Mouse (Mus musculus): ENCODE measurements around the gene Erg28.

The Erg28 gene

DNA sequence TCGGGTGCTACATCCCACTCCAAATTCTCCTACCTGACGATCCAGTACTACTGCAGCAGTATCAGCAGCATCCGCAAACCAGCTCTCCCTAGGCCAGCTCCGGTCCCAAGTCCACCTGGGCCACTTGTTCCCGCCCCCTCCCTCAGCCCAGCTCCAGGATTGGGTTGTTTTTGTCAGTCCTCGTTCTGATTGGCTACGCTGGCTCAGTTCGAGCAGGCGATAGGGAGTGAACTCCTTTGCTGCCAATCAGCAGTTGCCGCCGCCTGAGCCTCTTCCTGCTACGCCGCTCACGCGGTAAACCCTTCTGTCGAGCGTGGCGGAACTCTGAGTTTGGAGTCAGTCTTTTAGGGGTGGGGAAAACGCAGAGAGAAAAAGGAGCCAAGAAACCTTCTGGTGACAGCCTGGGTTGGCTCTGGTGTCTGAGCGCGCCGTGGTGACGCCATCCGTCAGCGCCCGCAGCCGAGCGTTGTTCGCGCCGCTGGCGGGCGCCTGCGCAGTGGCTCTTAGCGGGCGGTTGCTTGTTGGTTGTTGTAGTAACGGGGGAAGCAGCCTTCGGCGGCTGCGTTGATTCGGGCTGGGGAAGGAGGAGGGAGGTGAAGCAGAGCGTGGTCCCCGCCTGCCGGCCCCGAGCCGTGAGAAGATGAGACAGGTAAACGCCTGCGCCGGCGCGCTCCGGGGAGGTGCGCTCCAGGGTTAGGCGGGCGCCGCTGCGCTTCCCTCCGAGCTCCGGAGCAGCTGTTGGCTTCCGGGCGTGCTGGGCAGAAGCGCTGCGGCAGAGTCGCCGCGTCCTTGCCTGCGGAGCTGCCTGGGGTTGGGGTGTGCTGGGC, at the start of gene Erg28, which contains the start of gene Ttll5:
Erg28 (minus strand) TSS at position 113 of the 827 bp plus-strand sequence.
Ttll5 (plus strand) TSS at position 222 of the 827 bp plus-strand sequence.
- in situ Hi-C loops (cut with MboI; ENCODE audit: unreplicated experiment in 2 of 2): loop anchor here in 1 of 2 experiments (5.0 to 25.0 kb wide), 3 partner anchors 317 to 1113 kb away; partner anchors contain the start of gene Cipc

DNA sequence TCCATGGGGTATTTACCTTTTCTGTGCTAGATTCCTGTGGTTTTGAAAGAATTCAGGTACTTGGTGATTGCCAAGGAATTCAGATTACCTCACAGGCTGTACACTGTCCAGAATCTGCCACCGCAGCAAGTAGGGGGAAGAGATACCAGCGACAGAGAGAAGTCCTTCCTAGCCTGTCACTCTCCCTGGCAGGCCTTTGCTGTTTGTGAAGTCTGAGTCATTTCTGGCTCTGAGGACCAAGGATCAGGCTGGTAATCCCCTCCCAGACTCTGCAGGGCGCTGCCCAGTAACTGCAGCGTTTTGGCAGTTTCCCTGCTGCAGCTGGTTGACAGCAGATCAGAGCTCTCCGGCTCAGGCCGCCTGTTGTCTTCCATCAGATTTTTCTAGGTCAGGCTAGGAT, 45.1 kb upstream of the Erg28 start:
- in situ Hi-C loops (cut with MboI; ENCODE audit: unreplicated experiment in 2 of 2): loop anchor here in 1 of 2 experiments (5.0 kb wide), 1 partner anchor 208 kb away; the partner anchor contains the start of gene Tgfb3

DNA sequence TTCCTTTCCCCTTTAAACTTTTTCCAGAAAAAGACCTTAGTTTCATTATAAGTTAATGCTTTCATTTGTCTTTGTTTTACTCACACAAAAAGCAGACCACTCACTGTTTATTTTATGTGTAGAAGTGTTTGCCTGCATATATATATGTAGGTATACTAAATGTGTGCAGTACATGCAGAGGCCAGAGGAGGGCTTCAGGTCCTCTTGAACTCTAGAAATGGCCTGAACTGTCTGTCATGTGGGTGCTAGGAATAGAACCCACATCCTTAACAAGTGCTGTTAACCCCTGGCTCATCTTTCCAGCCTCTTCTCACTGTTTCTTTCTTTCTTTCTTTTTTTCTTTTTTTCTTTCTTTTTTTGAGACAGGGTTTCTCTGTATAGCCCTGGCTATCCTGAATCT, 42.8 kb upstream of the Erg28 start:
- in situ Hi-C loops (cut with MboI; ENCODE audit: unreplicated experiment in 2 of 2): loop anchor here in 1 of 2 experiments (5.0 kb wide), 1 partner anchor 210 kb away; the partner anchor contains the start of gene Tgfb3

DNA sequence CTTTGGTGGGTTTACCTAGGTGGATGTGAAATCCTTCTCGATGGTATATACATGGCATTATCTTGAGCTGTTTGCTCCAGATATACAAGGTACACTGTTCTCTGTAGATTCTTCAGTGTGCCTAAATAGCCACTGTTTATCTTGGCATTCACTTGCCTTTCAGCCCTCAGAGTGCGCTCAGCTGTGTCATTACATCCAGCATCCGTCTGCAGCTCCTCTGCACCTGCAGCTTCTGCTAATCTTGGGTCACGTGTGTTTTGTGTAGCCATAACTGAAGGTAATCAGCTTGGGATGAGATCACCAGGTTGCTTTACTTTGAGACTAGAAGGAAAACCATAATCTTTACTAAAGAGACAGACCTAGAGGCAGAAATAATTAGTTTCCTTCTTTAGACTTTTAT, 42.3 kb upstream of the Erg28 start:
- in situ Hi-C loops (cut with MboI; ENCODE audit: unreplicated experiment in 2 of 2): loop anchor here in 1 of 2 experiments (5.0 kb wide), 1 partner anchor 211 kb away; the partner anchor contains the start of gene Tgfb3

DNA sequence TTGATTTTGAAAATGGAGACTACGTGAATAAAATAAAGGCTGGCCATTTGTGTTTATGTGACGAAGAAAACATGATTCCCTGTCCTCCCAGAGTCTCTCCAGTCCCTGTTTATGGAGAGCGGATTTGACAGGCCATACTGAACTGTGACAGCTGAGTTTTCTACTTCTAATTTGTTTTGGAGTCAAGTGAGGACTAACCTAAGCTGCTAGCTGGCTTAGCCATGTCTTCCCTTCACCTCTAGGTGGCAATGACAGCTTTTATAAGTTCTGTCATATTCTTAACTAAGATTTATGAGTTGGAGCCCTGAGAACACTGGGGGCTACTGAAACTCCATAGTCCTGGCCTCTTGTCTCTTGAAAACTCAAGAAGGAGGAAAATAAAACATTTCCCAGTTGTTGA, 41.2 kb upstream of the Erg28 start:
- in situ Hi-C loops (cut with MboI; ENCODE audit: unreplicated experiment in 2 of 2): loop anchor here in 1 of 2 experiments (5.0 kb wide), 1 partner anchor 212 kb away; the partner anchor contains the start of gene Tgfb3

DNA sequence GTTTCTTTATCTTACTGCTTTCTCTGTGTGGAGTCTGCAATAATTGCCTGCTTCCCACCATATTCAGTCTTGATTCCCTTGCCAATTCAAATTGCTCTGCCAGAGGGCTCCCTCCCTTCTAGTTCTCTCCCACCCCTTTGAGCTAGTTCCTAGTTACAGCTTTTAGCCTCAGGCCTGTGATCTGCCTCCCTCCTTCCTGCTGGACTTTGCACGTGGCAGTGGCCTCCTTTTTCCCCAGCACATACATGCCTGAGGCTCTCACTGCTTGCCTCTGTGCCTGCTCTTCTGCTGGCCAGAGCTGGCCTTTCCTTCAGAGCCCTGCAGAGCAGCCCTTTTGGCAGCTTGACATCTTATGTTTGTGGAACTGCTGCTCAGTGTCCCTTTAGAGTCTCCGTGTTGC, 38.2 kb upstream of the Erg28 start:
- in situ Hi-C loops (cut with MboI; ENCODE audit: unreplicated experiment in 2 of 2): loop anchor here (5.0 kb wide), 3 partner anchors 215 to 540 kb away; partner anchors contain the start of gene Tgfb3 (in 1 of the 2)

DNA sequence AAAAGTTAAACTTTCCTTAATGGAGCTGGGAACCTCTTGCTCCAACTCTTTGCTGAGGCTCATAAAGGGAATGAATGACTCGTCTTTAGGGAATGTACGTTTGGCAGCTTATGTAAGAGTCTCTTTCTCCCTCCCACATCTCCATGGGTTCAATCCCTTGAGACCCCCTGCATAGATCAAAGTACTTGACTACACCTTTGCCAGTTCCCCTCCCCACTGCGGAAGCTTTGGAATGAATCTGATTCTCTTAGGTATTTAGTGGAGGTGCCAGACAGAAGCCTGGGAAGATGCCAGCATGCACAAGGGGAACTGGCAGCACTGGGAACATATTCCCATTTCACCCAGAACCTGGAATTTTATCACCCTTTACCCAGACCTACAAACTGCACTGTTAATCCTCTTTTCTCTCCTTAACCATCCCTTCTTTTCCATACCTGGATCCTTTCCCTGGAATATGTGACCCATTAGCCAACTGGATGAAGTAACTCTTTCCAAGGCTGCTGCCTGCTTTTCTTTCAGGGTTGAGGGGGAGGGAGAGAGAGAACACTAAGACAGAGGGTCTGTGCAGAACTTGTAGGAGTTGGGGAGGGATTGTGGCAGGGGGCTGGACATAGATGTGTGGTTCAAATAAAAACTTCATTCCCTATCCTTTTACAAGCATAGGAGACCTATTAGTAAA, 35.3 kb upstream of the Erg28 start:
- in situ Hi-C loops (cut with MboI; ENCODE audit: unreplicated experiment in 2 of 2): loop anchor here (5.0 kb wide), 3 partner anchors 218 to 543 kb away; partner anchors contain the start of gene Tgfb3 (in 1 of the 2)

DNA sequence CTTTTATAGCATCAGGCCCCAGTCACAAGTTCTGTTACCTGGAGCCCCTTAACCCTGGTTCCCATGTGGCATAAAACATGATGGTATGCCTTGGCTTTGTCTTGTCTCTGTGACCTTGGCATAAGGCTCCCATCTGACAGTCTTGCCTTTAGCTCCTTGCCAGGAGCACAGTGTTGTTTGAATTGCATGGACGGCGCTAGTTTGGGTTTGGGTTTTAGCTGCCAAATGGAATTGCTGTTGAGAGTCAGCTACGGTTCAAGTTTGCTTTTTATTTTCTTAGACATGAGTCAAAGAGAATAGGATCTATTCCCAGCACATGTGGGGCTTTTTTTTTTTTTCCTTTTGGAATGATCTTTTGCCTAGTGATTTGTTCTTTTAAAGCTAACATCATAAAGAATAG, 34.8 kb upstream of the Erg28 start:
- in situ Hi-C loops (cut with MboI; ENCODE audit: unreplicated experiment in 2 of 2): no loop called here

DNA sequence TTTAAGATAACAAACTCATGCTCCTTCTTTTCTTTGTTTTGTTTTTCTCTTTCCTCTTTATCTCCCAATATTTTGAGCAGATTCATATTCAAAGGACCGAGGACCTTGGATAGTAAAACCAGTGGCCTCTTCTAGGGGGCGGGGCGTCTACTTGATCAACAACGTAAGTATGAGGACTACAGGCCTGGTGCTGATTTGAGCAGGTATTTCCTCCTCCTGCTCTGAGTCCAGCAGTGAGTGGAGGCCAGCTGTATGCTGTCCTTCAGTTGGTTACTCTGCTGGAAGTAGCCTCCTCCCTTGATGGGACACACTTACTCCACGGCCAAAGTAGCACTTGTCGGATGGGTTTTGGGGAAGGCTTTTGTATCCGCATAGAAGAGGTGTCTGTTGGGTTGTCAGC, 33.0 kb upstream of the Erg28 start:
- in situ Hi-C loops (cut with MboI; ENCODE audit: unreplicated experiment in 2 of 2): no loop called here

DNA sequence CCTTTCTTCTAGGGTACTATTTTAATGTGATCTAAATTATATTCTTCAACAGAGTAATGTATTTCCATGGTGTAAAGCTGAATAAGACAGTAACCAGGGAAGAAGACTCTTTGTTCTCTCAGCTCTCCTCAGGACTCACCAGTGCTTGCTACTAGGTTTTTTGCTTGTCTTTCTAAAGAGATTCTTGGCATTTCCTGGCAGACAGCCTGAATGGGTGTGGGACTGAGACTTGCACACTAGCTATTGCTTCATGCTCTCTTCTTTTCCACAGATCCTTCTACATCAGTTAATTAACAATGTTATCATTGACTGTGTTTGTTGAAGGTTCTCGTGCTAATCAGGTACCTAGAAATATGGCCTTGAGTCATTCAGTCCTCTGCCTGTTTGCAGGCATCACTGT, 29.9 kb upstream of the Erg28 start:
- in situ Hi-C loops (cut with MboI; ENCODE audit: unreplicated experiment in 2 of 2): loop anchor here in 1 of 2 experiments (5.0 kb wide), 1 partner anchor 763 kb away; no protein-coding TSS in a partner anchor

DNA sequence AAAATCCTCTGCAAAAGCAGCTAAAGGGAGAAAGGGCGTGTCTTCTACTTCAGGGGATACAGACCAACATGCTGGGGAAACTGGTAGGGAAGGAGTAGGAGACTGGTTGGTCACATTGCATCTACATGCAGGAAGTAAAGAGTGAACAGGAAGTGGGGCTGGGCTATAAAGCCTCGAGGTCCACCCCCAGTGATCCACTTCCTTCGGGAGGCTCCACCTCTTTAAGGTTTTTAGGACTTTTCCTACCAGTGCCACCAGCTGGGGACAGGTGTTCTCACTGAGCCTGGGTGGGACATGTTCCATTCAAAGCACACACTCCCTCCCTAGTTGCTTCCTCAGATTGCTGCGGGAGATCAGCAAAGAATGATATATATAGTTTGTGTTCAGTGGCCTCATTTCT, 29.5 kb upstream of the Erg28 start:
- in situ Hi-C loops (cut with MboI; ENCODE audit: unreplicated experiment in 2 of 2): loop anchor here in 1 of 2 experiments (5.0 kb wide), 1 partner anchor 763 kb away; no protein-coding TSS in a partner anchor

DNA sequence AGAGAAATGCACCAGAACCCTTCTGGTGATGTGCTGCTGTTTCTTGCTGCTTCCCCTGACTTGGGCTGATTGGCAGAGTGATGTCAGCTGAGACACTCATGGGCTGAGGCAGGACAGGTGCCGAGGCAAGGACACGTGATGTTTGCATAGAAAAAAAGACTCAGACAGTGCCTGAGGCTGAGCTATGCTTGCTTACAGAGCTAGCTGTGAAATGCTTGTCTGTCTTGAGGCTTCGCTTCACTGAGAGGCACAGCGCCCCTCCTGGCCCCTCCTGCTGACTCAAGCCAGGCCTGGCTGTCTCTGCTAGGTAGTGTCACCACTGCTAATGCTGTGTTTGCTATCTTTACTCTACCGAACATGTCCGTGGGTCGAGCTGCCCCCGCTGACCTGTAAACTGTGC, 26.3 kb upstream of the Erg28 start:
- in situ Hi-C loops (cut with MboI; ENCODE audit: unreplicated experiment in 2 of 2): loop anchor here in 1 of 2 experiments (5.0 kb wide), 1 partner anchor 767 kb away; no protein-coding TSS in a partner anchor

DNA sequence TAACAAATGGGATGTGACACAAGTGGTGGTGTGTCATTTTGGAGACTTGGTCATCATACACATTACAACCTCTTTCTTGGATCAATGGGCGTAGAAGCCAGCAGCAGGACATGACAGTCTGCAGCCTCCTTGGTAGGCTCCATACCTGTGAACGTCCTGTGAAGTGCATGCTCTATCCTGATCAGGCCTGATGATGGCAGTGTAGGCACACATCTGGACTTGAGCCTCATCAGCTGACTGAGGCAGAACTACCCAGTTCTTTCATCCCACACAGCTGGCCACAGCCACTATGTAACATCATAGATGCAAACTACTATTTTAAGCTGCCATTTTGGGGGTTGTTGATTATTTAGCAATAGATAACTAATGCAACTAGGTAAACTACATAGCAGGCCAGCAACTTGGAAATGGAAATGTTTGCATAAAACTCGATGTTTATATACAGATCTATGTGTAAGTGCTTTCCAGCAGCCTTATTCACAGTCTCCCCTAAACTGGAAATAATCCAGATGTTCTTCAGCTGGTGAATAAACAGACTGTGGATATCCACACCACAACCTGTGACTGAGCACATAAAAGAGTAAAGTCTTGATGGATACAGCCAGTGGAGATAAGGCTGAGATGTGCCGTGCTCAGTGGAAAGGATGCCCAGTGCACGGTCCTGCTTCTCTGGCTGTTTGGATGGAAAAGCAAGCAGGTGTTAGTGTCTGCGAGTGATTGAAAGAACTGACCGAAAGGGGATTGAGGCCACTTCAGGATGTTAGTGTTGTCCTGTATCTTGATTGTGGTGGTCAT, 24.0 kb upstream of the Erg28 start:
- in situ Hi-C loops (cut with MboI; ENCODE audit: unreplicated experiment in 2 of 2): loop anchor here in 1 of 2 experiments (5.0 to 25.0 kb wide), 3 partner anchors 554 to 1089 kb away; partner anchors contain the start of gene Cipc

DNA sequence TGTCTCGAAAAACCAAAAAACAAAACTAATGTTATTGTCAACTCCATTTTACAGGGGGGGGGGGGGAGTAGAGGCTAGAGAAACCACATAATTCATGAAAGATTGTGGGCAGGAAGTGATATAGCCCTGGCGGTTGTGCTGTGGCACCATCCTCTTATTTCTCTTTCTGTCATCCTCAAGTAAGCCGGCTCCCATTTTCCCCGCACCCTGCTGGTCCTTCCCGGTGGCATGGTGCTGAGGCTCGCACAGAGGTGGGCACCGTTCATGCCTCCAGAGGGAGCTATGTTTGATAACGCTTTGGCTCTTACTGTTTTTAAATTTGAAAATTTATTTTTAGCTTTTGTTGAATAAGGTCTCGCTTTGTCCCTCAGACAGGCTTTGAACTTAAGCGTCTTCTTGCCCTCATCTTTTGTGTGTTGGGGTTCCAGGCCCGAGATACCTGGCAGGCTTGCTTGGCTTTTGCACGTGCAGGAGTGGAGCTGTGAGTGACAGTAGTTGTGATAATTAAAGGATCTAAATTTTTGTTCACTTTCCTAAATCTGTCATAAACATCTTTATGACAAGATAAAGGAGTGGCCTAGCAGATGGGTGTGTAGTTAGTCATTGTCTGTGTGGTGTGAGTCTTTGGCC, 15.1 kb upstream of the Erg28 start:
- in situ Hi-C loops (cut with MboI; ENCODE audit: unreplicated experiment in 2 of 2): loop anchor here in 1 of 2 experiments (25.0 kb wide), 1 partner anchor 1098 kb away; the partner anchor contains the start of gene Cipc

DNA sequence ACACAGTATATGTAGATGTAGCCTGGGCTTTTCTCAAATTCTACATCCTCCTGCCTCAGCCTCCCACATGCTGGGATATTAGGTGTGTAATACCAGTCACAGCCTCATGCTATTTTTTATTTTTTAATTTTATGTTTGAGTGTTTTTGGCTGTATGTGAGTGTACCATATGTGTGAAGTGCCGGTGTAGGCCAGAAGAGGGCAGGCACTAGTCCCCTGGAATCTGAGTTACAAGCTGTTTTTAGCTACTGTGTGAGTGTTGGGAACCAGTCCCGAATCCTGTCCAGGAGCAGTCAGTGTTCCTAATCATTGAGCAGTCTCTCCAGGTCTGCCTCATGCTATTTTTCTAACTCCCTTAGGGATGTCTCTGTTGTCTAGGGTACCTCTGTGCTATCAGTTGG, 13.4 kb upstream of the Erg28 start:
- in situ Hi-C loops (cut with MboI; ENCODE audit: unreplicated experiment in 2 of 2): loop anchor here in 1 of 2 experiments (25.0 kb wide), 1 partner anchor 1100 kb away; the partner anchor contains the start of gene Cipc

DNA sequence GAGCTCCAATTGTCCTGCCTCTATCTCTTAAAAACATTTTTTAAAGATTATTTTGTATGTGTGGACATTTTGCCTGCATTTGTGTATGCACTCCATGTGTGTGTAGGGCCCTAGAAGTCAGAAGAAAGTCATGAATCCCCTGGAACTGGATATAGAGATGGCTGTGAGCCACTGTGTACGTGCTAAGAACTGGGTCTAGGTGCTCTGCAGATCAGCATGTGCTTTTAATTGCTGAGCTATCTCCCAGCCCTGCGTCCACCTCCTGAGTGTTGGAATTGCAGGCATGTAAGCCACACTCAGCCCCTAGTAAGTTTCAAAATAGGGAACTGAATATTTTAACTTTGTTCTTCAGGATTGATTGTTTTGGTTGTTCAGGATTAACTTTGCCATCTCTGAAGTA, 10.2 kb upstream of the Erg28 start:
- in situ Hi-C loops (cut with MboI; ENCODE audit: unreplicated experiment in 2 of 2): loop anchor here in 1 of 2 experiments (25.0 kb wide), 1 partner anchor 1103 kb away; the partner anchor contains the start of gene Cipc

DNA sequence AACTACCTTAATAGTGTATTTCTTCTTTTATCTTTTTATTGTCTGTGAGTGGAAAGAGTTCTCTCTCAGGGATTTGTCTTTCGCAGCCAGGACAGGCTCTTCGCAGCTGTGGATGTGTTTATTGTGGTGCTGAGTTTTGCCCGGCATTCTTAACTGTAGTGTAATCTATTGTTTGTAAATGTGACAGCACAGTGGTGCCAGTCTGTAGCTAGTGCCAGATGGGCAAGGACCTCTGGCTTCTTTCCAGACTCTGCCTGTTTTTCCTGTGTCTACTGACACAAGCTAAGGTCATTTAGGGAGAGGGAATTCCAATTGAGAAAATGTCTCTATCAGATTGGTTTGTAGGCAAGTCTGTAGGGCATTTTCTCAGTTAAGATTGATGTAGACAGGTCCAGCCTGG, 6.3 kb upstream of the Erg28 start:
- in situ Hi-C loops (cut with MboI; ENCODE audit: unreplicated experiment in 2 of 2): loop anchor here in 1 of 2 experiments (25.0 kb wide), 1 partner anchor 1107 kb away; the partner anchor contains the start of gene Cipc

DNA sequence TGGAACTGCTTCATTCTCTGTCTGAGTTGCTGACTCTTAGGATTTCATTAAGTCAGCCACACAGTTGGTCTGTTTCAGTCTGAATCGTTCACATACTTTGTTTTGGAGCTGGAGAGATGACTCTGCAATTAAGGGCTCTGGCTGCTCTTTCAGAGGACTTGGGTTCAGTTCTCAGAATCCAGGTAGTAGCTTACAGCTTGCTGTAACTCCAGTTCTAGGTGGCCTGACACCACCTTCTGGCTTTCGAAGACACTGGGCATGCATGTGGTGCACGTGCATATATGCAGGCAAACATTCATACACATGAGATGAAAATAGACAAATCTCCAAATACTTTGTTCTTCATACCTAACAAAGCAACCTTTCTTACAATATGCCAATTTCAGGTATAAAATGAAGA, 5.5 kb upstream of the Erg28 start:
- in situ Hi-C loops (cut with MboI; ENCODE audit: unreplicated experiment in 2 of 2): loop anchor here in 1 of 2 experiments (25.0 kb wide), 1 partner anchor 1107 kb away; the partner anchor contains the start of gene Cipc

DNA sequence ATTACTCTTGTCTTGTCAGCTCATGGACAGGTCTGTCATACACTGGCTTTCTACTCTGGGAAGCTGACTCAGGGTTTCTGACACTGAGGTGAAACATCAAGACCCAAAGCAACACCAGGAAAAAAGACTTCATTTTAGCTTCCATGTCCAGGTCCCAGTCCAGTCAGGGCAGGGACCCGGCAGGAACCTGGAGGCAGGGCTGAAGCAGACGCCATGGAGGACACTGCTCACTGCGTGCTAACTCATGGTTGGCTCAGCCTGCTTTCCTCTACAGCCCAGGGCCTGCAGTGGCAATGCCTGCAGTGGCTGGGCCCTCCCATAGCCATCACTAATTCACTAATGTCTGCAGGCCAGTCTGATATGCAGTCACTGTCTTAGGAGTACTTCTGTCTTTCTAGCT, 4.5 kb upstream of the Erg28 start:
- in situ Hi-C loops (cut with MboI; ENCODE audit: unreplicated experiment in 2 of 2): loop anchor here in 1 of 2 experiments (25.0 kb wide), 1 partner anchor 1108 kb away; the partner anchor contains the start of gene Cipc

Measured in v-Abl transformed pro-B cells (cell line).